Mouse (Mus musculus): ENCODE results near the gene Soga1. TPM values are rescaled to one million over a fixed set of nuclear protein-coding genes. Genes with fewer than 3 reads are reported as not detected.

Gene Soga1
- polyA plus RNA-seq, 1 experiment = 2.1 TPM

Other genes starting within 250 kb of the Soga1 start
- gene Tgif2, start 239.2 kb downstream of the Soga1 start, polyA plus RNA-seq (2012; rRNA removed) = 3.2 and 3.8 TPM in 2 replicates
- 0.62 and 1.3 TPM in 2 replicates for gene 4930518I15Rik, start 221.3 kb downstream of the Soga1 start, polyA plus RNA-seq (2012; rRNA removed)
- gene Rab5if, start 216.1 kb downstream of the Soga1 start, polyA plus RNA-seq (2012; rRNA removed) = 94.1 and 99.0 TPM in 2 replicates
- gene Sla2, start 192.1 kb downstream of the Soga1 start, polyA plus RNA-seq (2012; rRNA removed) = 0.89 and 2.0 TPM in 2 replicates
- 58.2 and 71.7 TPM in 2 replicates for gene Ndrg3, start 87.2 kb downstream of the Soga1 start, polyA plus RNA-seq (2012; rRNA removed)
- gene Dsn1, start 72.1 kb downstream of the Soga1 start, polyA plus RNA-seq (2012; rRNA removed) = 5.0 and 6.4 TPM in 2 replicates
- 15.5 and 29.7 TPM in 2 replicates for gene Tldc2, start 7.8 kb upstream of the Soga1 start, polyA plus RNA-seq (2012; rRNA removed)
- 28.3 and 47.1 TPM in 2 replicates for gene Samhd1, start 56.0 kb upstream of the Soga1 start, polyA plus RNA-seq (2012; rRNA removed)
- gene Rbl1, start 125.3 kb upstream of the Soga1 start, polyA plus RNA-seq (2012; rRNA removed) = 5.0 and 9.5 TPM in 2 replicates
- 322 and 331 TPM in 2 replicates for gene Rpn2, start 199.8 kb upstream of the Soga1 start, polyA plus RNA-seq (2012; rRNA removed)
- gene Mroh8, start 200.3 kb upstream of the Soga1 start, polyA plus RNA-seq (2012; rRNA removed) = 0.10 and 0.25 TPM in 2 replicates